Mouse (Mus musculus): ENCODE measurements around the gene Wdfy2. TPM values are rescaled to one million over a fixed set of nuclear protein-coding genes. Genes with fewer than 3 reads are reported as not detected.

Gene Wdfy2
- polyA plus RNA-seq, 1 experiment: 4.8 TPM

GRCm38 (mm10) chr14:62991271-62991670 is 153.8 kb downstream of the Wdfy2 start:
- no peaks in the 10 kb centered on the region for H3K79me2 ChIP-seq (ENCODE audit: control insufficient read depth, insufficient read depth)
- TF ChIP-seq CEBPB (IDR thresholded peaks at IDR 0.05; ENCODE audit: low read depth) (peak; percentile 81), USF1 (IDR thresholded peaks at IDR 0.05; ENCODE audit: low read depth) (no peak), CTCF (IDR thresholded peaks at IDR 0.05; ENCODE audit: control insufficient read depth, insufficient read depth, insufficient read length) (no peak), FOSL1 (IDR thresholded peaks at IDR 0.05; ENCODE audit: insufficient read depth, low read length, poor library complexity, severe bottlenecking) (peak; percentile 53), MYOG (IDR thresholded peaks at IDR 0.05; ENCODE audit: control insufficient read depth, extremely low read depth, insufficient read length) (no peak), MYOD1 (IDR thresholded peaks at IDR 0.05; ENCODE audit: control insufficient read depth, insufficient read length, low read depth) (no peak), MAX (IDR thresholded peaks at IDR 0.05) (peak; percentile 71)
- H3K4me3 ChIP-seq (ENCODE audit: insufficient read depth, poor library complexity, severe bottlenecking): no peak overlapping the region

GRCm38 (mm10) chr14:62991849-62992510 is 154.5 kb downstream of the Wdfy2 start:
- Histone ChIP-seq H3K27me3 (ENCODE audit: control insufficient read depth, insufficient read depth, insufficient read length) (no peaks in the 10 kb centered on the region), H3ac (ENCODE audit: control insufficient read depth, insufficient read length, low read depth) (peak overlapping the region; percentile 48), H3K79me2 (ENCODE audit: control insufficient read depth, insufficient read depth) (no peaks in the 10 kb centered on the region), H3K79me3 (ENCODE audit: low read depth) (no peaks in the 10 kb centered on the region), H3K36me3 (ENCODE audit: control insufficient read depth, insufficient read depth) (no peaks in the 10 kb centered on the region), H3K4me3 (ENCODE audit: insufficient read depth, poor library complexity, severe bottlenecking) (no peak overlapping the region)
- TF ChIP-seq MYOG (IDR thresholded peaks at IDR 0.05; ENCODE audit: control insufficient read depth, extremely low read depth, insufficient read length) (no peak), FOSL1 (IDR thresholded peaks at IDR 0.05; ENCODE audit: insufficient read depth, low read length, poor library complexity, severe bottlenecking) (peak; percentile 62)

More at GRCm38 (mm10) chr14:62991271-62991670, 153.8 kb downstream of the Wdfy2 start:
- Histone ChIP-seq H3ac (ENCODE audit: control insufficient read depth, insufficient read length, low read depth) (no peak overlapping the region), H3K36me3 (ENCODE audit: control insufficient read depth, insufficient read depth) (no peaks in the 10 kb centered on the region), H3K27me3 (ENCODE audit: control insufficient read depth, insufficient read depth, insufficient read length) (no peaks in the 10 kb centered on the region), H3K79me3 (ENCODE audit: low read depth) (no peaks in the 10 kb centered on the region)

- H3ac ChIP-seq (ENCODE audit: control insufficient read depth, insufficient read length, low read depth): no peak within 1 kb of the TSS
- TF ChIP-seq MYOG (IDR thresholded peaks at IDR 0.05; ENCODE audit: control insufficient read depth, extremely low read depth, insufficient read length) (no peak), USF1 (IDR thresholded peaks at IDR 0.05; ENCODE audit: low read depth) (no peak), CEBPB (IDR thresholded peaks at IDR 0.05; ENCODE audit: low read depth) (no peak), FOSL1 (IDR thresholded peaks at IDR 0.05; ENCODE audit: insufficient read depth, low read length, poor library complexity, severe bottlenecking) (no peak), MAX (IDR thresholded peaks at IDR 0.05) (no peak), CTCF (IDR thresholded peaks at IDR 0.05; ENCODE audit: control insufficient read depth, insufficient read depth, insufficient read length) (no peak), MYOD1 (IDR thresholded peaks at IDR 0.05; ENCODE audit: control insufficient read depth, insufficient read length, low read depth) (no peak)
- H3K27me3 ChIP-seq (ENCODE audit: control insufficient read depth, insufficient read depth, insufficient read length): no peaks in the 10 kb centered on the region
- H3K36me3 ChIP-seq (ENCODE audit: control insufficient read depth, insufficient read depth): no peaks in the 10 kb centered on the region
- no peaks in the 10 kb centered on the region for H3K79me2 ChIP-seq (ENCODE audit: control insufficient read depth, insufficient read depth)
- no peaks in the 10 kb centered on the region for H3K79me3 ChIP-seq (ENCODE audit: low read depth)
- H3K4me3 ChIP-seq (ENCODE audit: insufficient read depth, poor library complexity, severe bottlenecking): no peak within 1 kb of the TSS
These were observed 160.3 kb downstream of the Wdfy2 start, which contains the start of gene Defb47 for GRCm38 (mm10) chr14:62997777-62998176. TSS of gene Defb47 (plus strand) at chr14:62998077.

GRCm38 (mm10) chr14:62998977-62999376 is 161.5 kb downstream of the Wdfy2 start:
- no peaks in the 10 kb centered on the region for H3K79me3 ChIP-seq (ENCODE audit: low read depth)
- no peak overlapping the region for H3K4me3 ChIP-seq (ENCODE audit: insufficient read depth, poor library complexity, severe bottlenecking)
- H3K27me3 ChIP-seq (ENCODE audit: control insufficient read depth, insufficient read depth, insufficient read length): no peaks in the 10 kb centered on the region
- no peak overlapping the region for H3ac ChIP-seq (ENCODE audit: control insufficient read depth, insufficient read length, low read depth)
- TF ChIP-seq MYOD1 (IDR thresholded peaks at IDR 0.05; ENCODE audit: control insufficient read depth, insufficient read length, low read depth) (no peak), CEBPB (IDR thresholded peaks at IDR 0.05; ENCODE audit: low read depth) (no peak), USF1 (IDR thresholded peaks at IDR 0.05; ENCODE audit: low read depth) (no peak), CTCF (IDR thresholded peaks at IDR 0.05; ENCODE audit: control insufficient read depth, insufficient read depth, insufficient read length) (no peak), FOSL1 (IDR thresholded peaks at IDR 0.05; ENCODE audit: insufficient read depth, low read length, poor library complexity, severe bottlenecking) (no peak), MYOG (IDR thresholded peaks at IDR 0.05; ENCODE audit: control insufficient read depth, extremely low read depth, insufficient read length) (no peak)
- no peaks in the 10 kb centered on the region for H3K79me2 ChIP-seq (ENCODE audit: control insufficient read depth, insufficient read depth)
- no peaks in the 10 kb centered on the region for H3K36me3 ChIP-seq (ENCODE audit: control insufficient read depth, insufficient read depth)

GRCm38 (mm10) chr14:63002588-63002987 is 165.1 kb downstream of the Wdfy2 start:
- Histone ChIP-seq H3K36me3 (ENCODE audit: control insufficient read depth, insufficient read depth) (no peaks in the 10 kb centered on the region), H3ac (ENCODE audit: control insufficient read depth, insufficient read length, low read depth) (no peak overlapping the region), H3K4me3 (ENCODE audit: insufficient read depth, poor library complexity, severe bottlenecking) (no peak overlapping the region), H3K79me2 (ENCODE audit: control insufficient read depth, insufficient read depth) (no peaks in the 10 kb centered on the region), H3K79me3 (ENCODE audit: low read depth) (no peaks in the 10 kb centered on the region), H3K27me3 (ENCODE audit: control insufficient read depth, insufficient read depth, insufficient read length) (no peaks in the 10 kb centered on the region)
- no peak for TF ChIP-seq FOSL1 (IDR thresholded peaks at IDR 0.05; ENCODE audit: insufficient read depth, low read length, poor library complexity, severe bottlenecking)
- no peak for TF ChIP-seq MYOD1 (IDR thresholded peaks at IDR 0.05; ENCODE audit: control insufficient read depth, insufficient read length, low read depth)
- TF ChIP-seq CEBPB (IDR thresholded peaks at IDR 0.05; ENCODE audit: low read depth): no peak
- no peak for TF ChIP-seq MAX (IDR thresholded peaks at IDR 0.05)
- no peak for TF ChIP-seq MYOG (IDR thresholded peaks at IDR 0.05; ENCODE audit: control insufficient read depth, extremely low read depth, insufficient read length)

Small RNA genes lying within 50 kb of the gene (microRNA-seq; reads per million reads assigned to microRNA genes)
- not detected for gene Mir6541 (ENCODE audit: borderline microRNAs expressed)
- gene Mir8098 (ENCODE audit: borderline microRNAs expressed): 0.92 reads per million, percentile 20 among the genes with 10 or more reads in this experiment

Other genes starting within 250 kb of the Wdfy2 start
- gene Serpine3, start 174.0 kb upstream of the Wdfy2 start, polyA plus RNA-seq (2012; fragmentation: generic; extraction: Trizol): not detected
- gene Ints6, start 76.5 kb upstream of the Wdfy2 start, polyA plus RNA-seq (2012; fragmentation: generic; extraction: Trizol): 6.7 TPM
- gene Defb48, start 146.8 kb downstream of the Wdfy2 start, polyA plus RNA-seq (2012; fragmentation: generic; extraction: Trizol): not detected
- gene Defb47, start 160.4 kb downstream of the Wdfy2 start, polyA plus RNA-seq (2012; fragmentation: generic; extraction: Trizol): 1.1 TPM
- gene Defb43, start 174.1 kb downstream of the Wdfy2 start, polyA plus RNA-seq (2012; fragmentation: generic; extraction: Trizol): not detected
- 2.8 TPM for gene Defb42, start 209.3 kb downstream of the Wdfy2 start, polyA plus RNA-seq (2012; fragmentation: generic; extraction: Trizol)
- gene Defb30, start 212.3 kb downstream of the Wdfy2 start, polyA plus RNA-seq (2012; fragmentation: generic; extraction: Trizol): not detected